Mouse (Mus musculus): ENCODE data around the gene Nectin1.

Nectin1 gene

GRCm38 (mm10) chr9:43743647-43744137 lies at the start of gene Nectin1:
Nectin1 (plus strand) TSS chr9:43743984.
- DNase-seq: peak; percentile 99

GRCm38 (mm10) chr9:43698080-43698712 lies 45.6 kb upstream of the Nectin1 start:
- DNase-seq: peak; percentile 74

DNA sequence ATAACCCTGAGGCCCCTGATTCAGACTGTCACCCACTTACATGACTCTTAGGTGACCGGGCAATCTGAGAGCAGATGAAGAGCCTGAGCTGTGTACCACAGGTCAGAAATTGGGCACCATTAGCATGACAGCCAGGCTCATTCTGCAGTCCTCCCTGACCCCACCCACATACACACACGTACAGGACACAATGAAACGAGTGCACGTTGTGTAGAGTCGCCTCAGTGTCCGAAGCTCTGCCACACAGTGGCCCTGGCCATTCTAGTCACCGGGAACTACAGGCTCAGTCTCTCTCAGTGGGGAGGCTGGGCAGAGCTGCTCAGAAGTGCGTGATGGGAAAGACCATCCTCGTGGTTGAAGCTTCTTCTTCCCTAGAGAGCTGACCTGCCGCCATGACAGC lies 44.9 kb upstream of the Nectin1 start:
- DNase-seq: peak; percentile 73

- peak; percentile 84 for DNase-seq
Measured at GRCm38 (mm10) chr9:43699417-43700225, 44.2 kb upstream of the Nectin1 start.

GRCm38 (mm10) chr9:43700226-43700579 lies 43.6 kb upstream of the Nectin1 start:
- DNase-seq: no peak

- peak; percentile 69 for DNase-seq
Measured at GRCm38 (mm10) chr9:43701748-43702147, 42.0 kb upstream of the Nectin1 start.

DNA sequence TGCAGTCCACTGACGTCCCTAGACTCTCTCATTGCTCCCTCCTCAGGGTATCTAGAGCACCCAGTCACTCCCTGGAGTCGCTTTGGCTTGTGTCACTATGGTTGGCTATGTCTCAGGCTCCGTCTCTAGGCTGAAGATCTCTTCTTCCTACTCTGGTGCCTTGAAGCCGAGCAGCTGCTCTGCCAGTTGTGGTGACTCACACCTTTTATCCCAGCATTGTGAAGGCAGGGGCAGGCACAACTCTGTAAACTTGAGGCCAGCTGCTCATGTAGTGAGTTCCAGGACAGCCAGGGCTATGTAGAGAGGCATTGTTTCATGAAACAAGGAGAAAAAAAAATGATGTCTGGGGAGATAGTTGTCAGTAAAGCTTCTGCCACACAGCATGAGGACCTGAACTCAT lies 36.2 kb upstream of the Nectin1 start:
- peak; percentile 83 for DNase-seq

DNA sequence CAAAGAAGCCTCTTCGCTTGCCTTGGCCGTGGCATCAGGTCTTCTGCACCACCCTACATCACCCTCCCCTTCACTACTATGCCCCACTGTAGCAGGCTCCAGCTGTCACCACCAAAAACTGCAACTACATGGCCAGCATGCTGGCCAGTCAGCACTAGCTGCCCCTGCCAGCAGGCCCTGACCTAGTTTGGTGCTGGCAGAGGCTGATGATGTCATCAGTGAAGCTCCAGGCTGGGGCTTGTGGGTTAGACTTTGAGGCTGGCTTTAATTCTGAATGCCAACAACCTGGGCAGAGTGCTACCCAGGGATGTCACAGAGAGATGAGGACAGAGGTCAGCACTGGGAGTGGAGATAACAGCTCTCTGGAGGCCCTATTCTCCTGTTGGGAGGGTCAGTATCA lies 35.1 kb upstream of the Nectin1 start:
- DNase-seq: peak; percentile 88

GRCm38 (mm10) chr9:43713432-43713831 lies 30.4 kb upstream of the Nectin1 start:
- no peak for DNase-seq

DNA sequence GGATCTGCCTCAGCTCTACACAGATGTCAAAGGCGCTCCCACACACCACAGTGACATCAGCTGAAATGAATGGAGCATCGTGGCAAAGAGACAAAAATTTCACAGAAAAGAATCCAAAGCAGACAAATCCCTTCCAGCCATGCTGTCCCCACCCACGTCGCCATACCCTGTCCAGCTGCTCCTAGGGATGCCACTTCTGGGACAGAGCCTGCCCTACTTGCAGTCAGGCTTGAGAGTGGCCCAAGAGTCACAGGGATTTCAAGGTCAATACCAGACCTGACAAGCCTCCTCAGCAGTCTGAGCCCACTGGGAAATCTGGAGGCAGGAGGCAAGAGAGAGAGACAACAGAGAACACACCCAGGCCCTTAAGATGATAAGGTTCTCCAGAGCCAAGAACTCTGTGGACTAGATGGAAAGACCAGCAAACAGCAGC lies 24.4 kb upstream of the Nectin1 start:
- DNase-seq: peak; percentile 98

DNA sequence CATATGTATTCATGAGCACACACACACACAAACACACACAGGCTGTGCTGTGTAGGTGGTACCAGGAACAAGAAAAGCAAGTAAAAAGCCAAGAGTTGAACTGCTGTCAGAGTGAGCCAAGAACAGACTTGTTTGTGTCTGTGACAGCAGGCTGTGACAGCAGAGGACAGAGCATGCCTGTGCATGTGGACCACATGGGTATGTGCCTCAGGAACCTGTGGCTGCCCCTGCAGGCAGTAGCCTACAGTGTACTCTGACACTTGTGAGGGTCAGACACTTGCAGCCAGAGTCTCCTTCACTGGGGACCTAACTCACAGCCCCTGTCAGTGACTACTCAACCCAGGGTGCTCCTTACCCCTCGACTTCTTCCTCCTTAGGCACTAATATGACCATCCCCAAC lies 23.7 kb upstream of the Nectin1 start:
- peak; percentile 94 for DNase-seq

DNA sequence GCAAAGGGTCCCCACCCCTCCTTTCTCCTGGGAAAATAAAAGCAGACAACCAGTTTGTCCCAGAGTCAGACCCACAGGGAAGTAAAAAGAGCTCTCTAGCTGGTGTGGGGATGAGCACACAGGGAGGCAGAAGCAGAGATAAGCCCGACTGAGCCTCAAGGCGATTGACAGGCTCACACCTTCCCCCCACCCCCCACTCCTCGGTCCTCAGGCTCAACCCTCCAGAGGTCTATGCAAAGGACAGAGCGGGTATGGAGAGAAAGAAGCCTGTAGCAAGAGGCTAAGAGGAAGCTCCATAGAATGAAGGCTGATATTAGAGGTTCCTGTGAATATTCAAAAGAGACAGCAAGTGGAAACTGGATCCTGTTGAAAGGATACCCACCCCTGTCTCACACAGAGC lies 19.7 kb upstream of the Nectin1 start:
- no peak for DNase-seq

DNA sequence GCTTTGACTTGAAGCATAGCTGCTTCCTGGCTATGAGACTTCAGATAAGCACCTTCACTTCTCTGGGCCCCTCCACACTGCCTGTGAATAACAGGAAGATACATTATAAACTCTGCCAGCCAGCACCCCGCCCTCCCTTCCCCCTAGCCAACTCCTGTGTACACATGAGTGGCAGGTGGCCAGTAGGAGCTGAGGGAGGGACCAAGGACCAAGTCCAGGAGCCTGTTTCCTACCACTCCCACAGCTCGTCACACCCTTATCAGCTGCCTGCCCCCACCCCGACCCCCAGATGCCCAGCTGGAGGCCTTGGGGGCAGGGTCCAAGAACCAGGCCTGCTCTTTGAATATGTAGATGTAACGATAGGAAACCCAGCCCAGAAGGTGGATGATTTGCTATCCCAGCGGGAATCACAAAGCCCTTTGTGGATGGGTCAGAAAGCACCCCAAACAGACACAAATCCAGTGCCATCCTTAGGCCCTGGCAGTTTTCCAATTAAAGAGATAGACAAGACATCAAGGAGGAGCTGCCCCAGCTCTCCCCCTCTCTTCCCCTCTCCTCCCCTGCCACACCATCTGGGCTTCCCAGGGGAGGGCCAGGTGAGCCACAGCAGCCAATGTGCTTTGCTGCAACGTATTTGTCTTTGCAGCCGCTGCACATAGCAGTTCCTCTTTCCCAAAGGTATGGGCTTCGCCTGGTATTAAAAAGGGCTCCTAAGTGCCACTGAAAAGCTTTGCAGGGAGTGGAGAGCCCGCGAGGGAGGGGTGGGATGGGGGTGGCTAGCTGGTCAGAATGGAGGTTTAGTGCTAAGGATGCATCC lies 14.1 kb upstream of the Nectin1 start:
- DNase-seq: peak; percentile 92

GRCm38 (mm10) chr9:43730284-43731027 lies 13.3 kb upstream of the Nectin1 start:
- DNase-seq: peak; percentile 95

DNA sequence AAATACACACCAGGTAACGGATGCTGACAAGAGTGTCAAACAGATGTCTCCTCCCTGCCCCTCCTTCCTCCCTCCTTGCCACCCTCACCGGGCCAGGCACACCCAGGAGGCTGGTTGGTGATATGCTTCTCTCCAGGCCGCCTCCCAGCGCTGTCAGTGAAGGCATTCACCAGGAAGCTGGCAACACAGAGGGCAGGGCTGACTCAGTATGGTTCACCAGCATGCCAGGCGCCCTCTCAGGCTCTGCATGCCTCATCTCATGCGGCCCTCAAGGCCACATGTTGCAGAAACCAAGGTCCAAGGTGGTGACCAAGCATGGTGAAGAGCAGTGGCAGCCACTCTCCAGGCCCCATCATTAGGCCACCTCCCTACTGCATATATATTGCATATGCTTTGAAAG lies 11.9 kb upstream of the Nectin1 start:
- DNase-seq: no peak

- DNase-seq: no peak
Measured at GRCm38 (mm10) chr9:43732671-43733070, 11.1 kb upstream of the Nectin1 start.

- DNase-seq: no peak
Measured at GRCm38 (mm10) chr9:43734952-43735351, 8.8 kb upstream of the Nectin1 start.

DNA sequence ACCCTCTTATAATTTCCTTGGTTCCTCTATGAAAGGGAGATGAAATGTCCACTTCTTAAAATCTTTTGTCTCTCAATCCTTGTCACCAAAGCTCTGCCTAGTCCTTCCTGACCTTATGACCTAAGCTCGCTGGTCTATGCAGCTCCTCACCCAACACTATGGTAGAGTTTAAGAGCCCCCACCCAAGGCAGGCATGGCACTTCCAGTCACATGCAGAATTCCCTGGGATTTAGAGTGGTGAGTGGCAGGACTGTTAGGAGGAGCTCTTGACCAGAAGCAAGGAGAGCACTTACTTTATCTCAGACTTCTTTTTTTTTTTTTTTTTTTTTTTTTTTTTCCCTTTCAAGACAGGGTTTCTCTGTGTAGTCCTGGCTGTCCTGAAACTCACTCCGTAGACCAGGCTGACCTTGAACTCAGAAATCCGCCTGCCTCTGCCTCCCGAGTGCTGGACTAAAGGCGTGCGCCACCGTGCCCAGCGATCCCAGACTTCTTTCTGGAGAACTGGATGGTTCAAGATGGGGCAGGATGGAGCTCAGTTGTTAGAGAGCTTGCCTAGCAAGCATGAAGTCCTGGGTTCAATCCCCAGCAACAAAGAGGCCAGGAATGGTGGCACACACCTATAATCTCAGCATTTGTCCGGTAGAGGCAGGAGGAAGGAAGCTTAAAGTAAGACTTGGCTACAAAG lies 7.6 kb upstream of the Nectin1 start:
- DNase-seq: no peak

DNA sequence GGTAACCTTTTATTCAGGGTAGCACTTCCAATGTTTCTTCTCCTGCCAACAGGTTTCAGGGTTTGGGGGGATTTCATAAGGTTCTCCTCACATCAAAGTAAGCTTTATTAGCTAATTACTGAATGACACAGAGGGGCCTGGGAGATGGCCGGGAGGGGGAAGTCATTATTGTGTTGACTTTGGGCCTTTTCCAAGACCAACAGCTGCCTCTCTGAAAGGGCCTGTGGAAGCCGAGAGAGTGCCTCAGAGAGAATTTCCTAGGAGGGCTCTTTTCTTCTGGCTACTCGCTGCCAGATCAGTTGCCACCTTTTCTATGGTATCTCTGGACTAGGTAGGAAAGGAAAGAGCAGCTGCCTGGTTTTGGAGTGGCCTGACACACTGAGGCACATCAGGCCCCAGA lies 6.5 kb upstream of the Nectin1 start:
- peak; percentile 93 for DNase-seq

DNA sequence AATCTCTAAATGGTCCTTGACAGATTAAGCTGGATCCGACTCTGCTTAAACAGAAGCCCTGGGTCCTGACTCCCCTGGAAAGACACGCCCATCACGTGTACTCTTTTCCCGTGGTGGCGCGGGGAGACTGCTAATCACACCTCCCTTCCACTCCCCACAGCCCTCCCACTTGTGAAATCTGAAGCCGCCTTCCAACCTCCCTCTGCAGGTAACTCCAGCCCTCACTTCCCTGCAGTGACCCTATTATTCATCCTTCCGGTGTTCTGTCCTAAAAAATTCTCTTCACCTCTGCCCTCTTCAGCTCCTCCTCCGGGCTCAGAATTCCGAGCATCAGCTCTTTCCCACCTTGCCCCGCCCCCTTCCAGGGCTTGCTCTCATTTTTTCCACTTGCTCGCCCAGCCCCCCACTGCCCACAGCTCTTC lies 5.9 kb upstream of the Nectin1 start:
- DNase-seq: no peak

DNA sequence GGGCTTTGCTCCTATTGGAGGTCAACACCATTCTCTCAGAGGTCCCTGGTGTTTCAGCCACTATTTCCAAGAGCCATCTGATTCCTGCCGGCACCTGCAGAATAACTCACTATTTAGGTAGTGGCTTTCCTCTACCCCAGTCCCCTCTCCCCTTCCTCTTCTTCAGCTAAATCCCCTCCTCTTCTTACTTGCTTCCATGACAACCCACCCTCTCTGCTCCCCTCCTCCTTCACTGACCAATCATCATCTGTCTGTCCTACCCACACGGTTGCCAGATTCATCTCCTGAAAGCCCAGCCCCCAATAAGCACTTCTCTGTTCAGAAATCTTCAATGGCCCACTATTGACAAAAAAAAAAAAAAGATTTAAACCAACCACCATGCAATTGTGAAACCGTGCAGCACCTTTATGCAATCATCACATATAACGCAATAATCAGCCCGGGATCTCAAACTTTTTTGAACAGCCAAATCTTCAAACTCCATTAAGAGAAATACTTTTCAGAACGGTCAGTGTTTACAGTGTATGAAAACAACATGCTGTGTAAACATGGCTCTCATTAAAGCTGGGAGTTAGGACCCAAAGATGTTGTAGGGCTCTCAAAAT lies 5.2 kb upstream of the Nectin1 start:
- DNase-seq: no peak

DNA sequence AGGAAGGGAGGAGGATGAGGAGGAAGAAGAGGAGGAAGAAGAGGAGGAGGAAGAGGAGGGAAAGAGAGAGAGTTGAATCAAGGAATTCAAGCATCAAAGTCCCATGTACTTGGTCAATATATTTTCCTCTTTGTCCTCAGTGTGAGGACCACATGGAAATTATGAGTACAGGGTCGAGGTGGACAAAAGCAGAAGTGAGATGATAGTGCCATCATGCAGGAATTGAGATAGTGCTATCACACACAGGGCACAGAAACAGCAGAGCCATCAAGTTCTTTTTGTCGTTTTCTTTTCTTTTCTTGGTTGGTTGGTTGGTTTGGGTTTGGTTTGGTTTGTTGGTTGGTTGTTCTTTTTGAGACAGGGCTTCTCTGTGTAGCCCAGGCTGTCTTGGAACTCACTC lies 2.5 kb upstream of the Nectin1 start:
- DNase-seq: no peak

Measured in heart, adult 11 months (tissue).